Mouse (Mus musculus): ENCODE results near the gene Kcna2.

- TF ChIP-seq CTCF (IDR thresholded peaks at IDR 0.05; ENCODE audit: insufficient read depth, low read depth, low read length) (no peak), POLR2A (IDR thresholded peaks at IDR 0.05; ENCODE audit: insufficient read depth, low read depth, low read length) (no peak)
These were observed at the start of gene Kcna2 for GRCm38 (mm10) chr3:107100811-107101455.

Data from olfactory bulb, adult 2 months (tissue).